Mouse (Mus musculus) heart, postnatal 0 days (tissue): Measurements from ENCODE around the gene Olfr1277. TPM values are rescaled to one million over a fixed set of nuclear protein-coding genes. Genes with fewer than 3 reads are reported as not detected.

ENCODE experiments used
- ATAC-seq: fragments of 200-750 bp; cut with Nextera tagmentation; 2 replicates; pipeline ENCODE4 v1.8.0; 2017; ENCODE audit warnings: low read depth, moderate number of reproducible peaks, moderate library complexity; ENCODE audit not compliant: insufficient read depth
- DNase-seq: peaks from one replicate; pipeline ENCODE4 v3.0.0-alpha.2; 2016; ENCODE audit warnings: low spot score
- H3K27ac ChIP-seq: fragments of 300-500 bp; sonication (generic); 2 replicates; pipeline ENCODE4 v1.5.1; 2014; ENCODE audit warnings: low read depth, mild to moderate bottlenecking
- H3K27me3 ChIP-seq: fragments of 300-500 bp; sonication (generic); 2 replicates; pipeline ENCODE4 v1.6.1; 2014; ENCODE audit warnings: low read length, mixed read lengths; ENCODE audit not compliant: control insufficient read depth, insufficient read depth
- H3K36me3 ChIP-seq: fragments of 300-500 bp; sonication (generic); replicated peaks from 2 replicates; pipeline ENCODE4 v1.6.1; 2014; ENCODE audit warnings: low read length, mixed read lengths; ENCODE audit not compliant: control insufficient read depth, insufficient read depth
- H3K4me1 ChIP-seq: fragments of 300-500 bp; sonication (generic); 2 replicates; pipeline ENCODE4 v1.6.1; 2014; ENCODE audit warnings: antibody characterized with exemption; ENCODE audit not compliant: control insufficient read depth, insufficient read depth
- H3K4me2 ChIP-seq: fragments of 300-500 bp; sonication (generic); 2 replicates; pipeline ENCODE4 v1.6.1; 2014; ENCODE audit warnings: low read depth, mild to moderate bottlenecking, low read length, moderate library complexity
- H3K4me3 ChIP-seq: fragments of 300-500 bp; sonication (generic); 2 replicates; pipeline ENCODE4 v1.5.1; 2014; ENCODE audit warnings: low read depth, low read length
- H3K9ac ChIP-seq: fragments of 300-500 bp; sonication (generic); replicated peaks from 2 replicates; pipeline ENCODE4 v1.6.1; 2014; ENCODE audit warnings: low read depth, low read length, mixed read lengths
- H3K9me3 ChIP-seq: fragments of 300-500 bp; sonication (generic); replicated peaks from 2 replicates; pipeline ENCODE4 v1.6.1; 2016; ENCODE audit warnings: low read length; ENCODE audit not compliant: control insufficient read depth
- CTCF ChIP-seq: IDR thresholded peaks from 2 replicates; pipeline ENCODE4 v1.5.1; 2016; ENCODE audit warnings: antibody characterized with exemption, control low read depth, low read depth
- EP300 ChIP-seq: IDR thresholded peaks from 2 replicates; pipeline ENCODE4 v1.6.1; 2016; ENCODE audit warnings: antibody characterized with exemption, low read depth
- WGBS: fragments of 180-500 bp; shearing (Covaris S2); extraction: QIAGEN DNeasy Blood & Tissue Kit; methylation state at CpG from one replicate; pipeline ENCODE4 v1.1.7; 2014; 5-methylcytosine and 5-hydroxymethylcytosine counted together
- polyA plus RNA-seq: library from polyadenylated mRNA; unstranded; fragments of >200 nt; fragmentation: Nextera tagmentation; extraction: Ambion mirVana; gene quantifications from 2 replicates; pipeline ENCODE4 v1.2.1, GENCODE M21; 2015
- total RNA-seq: library from RNA; depleted of rRNA; stranded (reverse); fragments of >200 nt; gene quantifications from 2 replicates; pipeline ENCODE4 v1.2.3, GENCODE M21; 2014; ENCODE audit warnings: low replicate concordance; rRNA removed

Gene Olfr1277
- total and polyA plus RNA-seq, 2 experiments from 2014 or later: not detected

- Histone ChIP-seq H3K4me1 (no peaks in the 10 kb centered on the region), H3K36me3 (no peaks in the 10 kb centered on the region), H3K27me3 (no peaks in the 10 kb centered on the region), H3K27ac (no peak within 1 kb of the TSS), H3K4me2 (no peak within 1 kb of the TSS), H3K4me3 (no peak within 1 kb of the TSS), H3K9me3 (no peaks in the 10 kb centered on the region), H3K9ac (no peak within 1 kb of the TSS)
- ATAC-seq: no peak
- TF ChIP-seq EP300 (no peak), CTCF (no peak)
- DNase-seq: no peak
- 40% methylated on average over 1 of the region's 1 CpGs for WGBS
Measured at GRCm38 (mm10) chr2:111235186-111235585, 38.7 kb downstream of the Olfr1277 start, which contains the start of gene Olfr1275. Gene Olfr1275, minus strand, starts transcription at chr2:111235286.

GRCm38 (mm10) chr2:111229502-111229901 lies 44.4 kb downstream of the Olfr1277 start, which contains the start of gene 4930430A15Rik:
Gene 4930430A15Rik, minus strand, starts transcription at chr2:111229602.
- H3K4me3 ChIP-seq: no peak within 1 kb of the TSS
- no peak for ATAC-seq
- H3K4me2 ChIP-seq: no peak within 1 kb of the TSS
- no peaks in the 10 kb centered on the region for H3K4me1 ChIP-seq
- no peaks in the 10 kb centered on the region for H3K27me3 ChIP-seq
- TF ChIP-seq CTCF (no peak), EP300 (no peak)
- H3K9ac ChIP-seq: no peak within 1 kb of the TSS
- H3K27ac ChIP-seq: no peak within 1 kb of the TSS
- no peaks in the 10 kb centered on the region for H3K36me3 ChIP-seq
- H3K9me3 ChIP-seq: no peaks in the 10 kb centered on the region
- WGBS: 77% methylated on average over 6 of the region's 6 CpGs
- DNase-seq: no peak

Other genes with a start within 250 kb of the Olfr1277 start
- not detected in 2 replicates for gene Gm13941, start 168.1 kb downstream of the Olfr1277 start, total RNA-seq
- gene Gm13941, start 168.1 kb downstream of the Olfr1277 start, polyA plus RNA-seq: not detected in 2 replicates
- not detected in 2 replicates for gene Gm15130, start 121.2 kb downstream of the Olfr1277 start, total RNA-seq
- gene Gm15130, start 121.2 kb downstream of the Olfr1277 start, polyA plus RNA-seq: not detected in 2 replicates
- gene 4930430A15Rik, start 44.5 kb downstream of the Olfr1277 start, total RNA-seq: not detected in 2 replicates
- gene 4930430A15Rik, start 44.5 kb downstream of the Olfr1277 start, polyA plus RNA-seq: not detected in 2 replicates
- gene Olfr1275, start 38.8 kb downstream of the Olfr1277 start, total RNA-seq: not detected in 2 replicates
- gene Olfr1275, start 38.8 kb downstream of the Olfr1277 start, polyA plus RNA-seq: not detected in 2 replicates
- gene Olfr1276, start 19.6 kb downstream of the Olfr1277 start, total RNA-seq: not detected in 2 replicates
- not detected in 2 replicates for gene Olfr1276, start 19.6 kb downstream of the Olfr1277 start, polyA plus RNA-seq
- not detected in 2 replicates for gene Olfr1278, start 16.0 kb upstream of the Olfr1277 start, total RNA-seq
- gene Olfr1278, start 16.0 kb upstream of the Olfr1277 start, polyA plus RNA-seq: not detected in 2 replicates
- not detected in 2 replicates for gene Olfr1279, start 26.5 kb upstream of the Olfr1277 start, total RNA-seq
- gene Olfr1279, start 26.5 kb upstream of the Olfr1277 start, polyA plus RNA-seq: not detected in 2 replicates
- gene Olfr1280, start 39.9 kb upstream of the Olfr1277 start, total RNA-seq: not detected in 2 replicates
- not detected in 2 replicates for gene Olfr1280, start 39.9 kb upstream of the Olfr1277 start, polyA plus RNA-seq
- not detected in 2 replicates for gene Olfr1281, start 52.4 kb upstream of the Olfr1277 start, total RNA-seq
- not detected in 2 replicates for gene Olfr1281, start 52.4 kb upstream of the Olfr1277 start, polyA plus RNA-seq
- gene Olfr1282, start 62.0 kb upstream of the Olfr1277 start, total RNA-seq: not detected in 2 replicates
- gene Olfr1282, start 62.0 kb upstream of the Olfr1277 start, polyA plus RNA-seq: not detected in 2 replicates
- gene Olfr1283, start 92.7 kb upstream of the Olfr1277 start, total RNA-seq: not detected in 2 replicates
- gene Olfr1283, start 92.7 kb upstream of the Olfr1277 start, polyA plus RNA-seq: not detected in 2 replicates
- not detected in 2 replicates for gene Olfr1284, start 101.4 kb upstream of the Olfr1277 start, total RNA-seq
- gene Olfr1284, start 101.4 kb upstream of the Olfr1277 start, polyA plus RNA-seq: not detected in 2 replicates
- not detected in 2 replicates for gene Olfr1286, start 149.0 kb upstream of the Olfr1277 start, total RNA-seq
- not detected in 2 replicates for gene Olfr1286, start 149.0 kb upstream of the Olfr1277 start, polyA plus RNA-seq
- not detected in 2 replicates for gene Olfr1287, start 175.0 kb upstream of the Olfr1277 start, total RNA-seq
- not detected in 2 replicates for gene Olfr1287, start 175.0 kb upstream of the Olfr1277 start, polyA plus RNA-seq
- not detected in 2 replicates for gene Olfr1288, start 200.0 kb upstream of the Olfr1277 start, total RNA-seq
- gene Olfr1288, start 200.0 kb upstream of the Olfr1277 start, polyA plus RNA-seq: not detected in 2 replicates
- not detected in 2 replicates for gene Olfr1289, start 206.7 kb upstream of the Olfr1277 start, total RNA-seq
- not detected in 2 replicates for gene Olfr1289, start 206.7 kb upstream of the Olfr1277 start, polyA plus RNA-seq
- gene Olfr1290, start 219.7 kb upstream of the Olfr1277 start, total RNA-seq: not detected in 2 replicates
- not detected in 2 replicates for gene Olfr1290, start 219.7 kb upstream of the Olfr1277 start, polyA plus RNA-seq
- not detected in 2 replicates for gene Olfr1291-ps1, start 223.1 kb upstream of the Olfr1277 start, total RNA-seq
- gene Olfr1291-ps1, start 223.1 kb upstream of the Olfr1277 start, polyA plus RNA-seq: not detected in 2 replicates